Mouse (Mus musculus): ENCODE measurements around the gene Enpp1. TPM values are rescaled to one million over a fixed set of nuclear protein-coding genes. Genes with fewer than 3 reads are reported as not detected.

Gene Enpp1
- polyA plus RNA-seq, 1 experiment from 2014 or later = 7.2 TPM

DNA sequence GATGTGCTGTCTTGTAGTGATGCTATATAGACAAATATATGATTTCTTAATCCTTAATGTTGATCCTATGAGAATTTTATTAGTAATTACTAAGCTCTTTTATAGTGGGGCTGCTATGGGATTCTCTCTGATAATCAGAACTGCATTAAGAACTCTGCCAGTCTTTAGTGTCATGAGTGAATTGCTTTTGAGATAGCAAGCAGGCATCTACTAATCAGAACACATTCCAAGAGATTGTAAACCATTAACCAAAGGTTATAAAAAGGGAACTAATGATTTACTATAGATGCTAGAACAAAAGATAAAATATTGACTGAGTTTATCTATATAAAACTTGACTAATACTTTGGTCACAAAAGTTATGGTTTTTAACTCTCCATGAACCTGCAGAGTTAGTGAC, 108.2 kb downstream of the Enpp1 start:
- peaks cover under 1% of the 10 kb centered on the region; the same call in 1 of the 2 replicates for H3K36me3 ChIP-seq (ENCODE audit: control insufficient read depth, insufficient read depth, low read length)
- no peaks in the 10 kb centered on the region for H3K4me1 ChIP-seq (ENCODE audit: control insufficient read depth in 2 of 2, insufficient read depth in 2 of 2, low read length in 2 of 2)
- no peaks in the 10 kb centered on the region for H3K9me3 ChIP-seq (ENCODE audit: control insufficient read depth, low read length)
- no peak overlapping the region for H3K4me3 ChIP-seq (ENCODE audit: control insufficient read depth in 1 of 2, insufficient read depth in 1 of 2, low read depth in 1 of 2, low read length in 2 of 2)
- no peak overlapping the region for H3K4me2 ChIP-seq (ENCODE audit: low read length)
- H3K27me3 ChIP-seq (ENCODE audit: control insufficient read depth, insufficient read depth, low read length) = no peaks in the 10 kb centered on the region
- H3K27ac ChIP-seq (replicated peaks in 1 of 2; ENCODE audit: control insufficient read depth in 1 of 2, insufficient read depth in 1 of 2, low read depth in 2 of 2, low read length in 2 of 2) = no peak overlapping the region
- ATAC-seq (ENCODE audit: insufficient number of reproducible peaks, insufficient read depth, low FRiP score, low read depth) = no peak
- H3K9ac ChIP-seq (ENCODE audit: low read length) = no peak overlapping the region

DNA sequence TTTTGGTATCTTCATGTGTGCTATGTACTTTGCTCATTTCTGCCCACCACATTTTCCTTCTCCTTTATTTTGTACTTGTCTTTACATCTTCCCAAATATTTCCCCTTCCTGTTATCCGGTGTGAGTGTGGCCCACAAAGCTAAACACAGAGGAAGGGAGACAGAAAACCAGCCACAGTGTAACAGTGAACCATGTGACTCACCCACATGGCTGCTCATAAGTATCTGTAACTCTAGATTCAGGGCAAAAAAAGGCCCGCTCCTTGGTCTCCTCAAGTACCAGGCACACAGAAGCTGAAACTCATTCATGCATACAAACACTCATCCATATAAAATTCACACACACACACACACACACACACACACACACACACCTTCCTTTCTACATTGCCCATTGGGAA, 108.9 kb downstream of the Enpp1 start:
- Histone ChIP-seq H3K27ac (replicated peaks in 1 of 2; ENCODE audit: control insufficient read depth in 1 of 2, insufficient read depth in 1 of 2, low read depth in 2 of 2, low read length in 2 of 2) (no peak overlapping the region), H3K9ac (ENCODE audit: low read length) (no peak overlapping the region), H3K4me2 (ENCODE audit: low read length) (no peak overlapping the region), H3K4me1 (ENCODE audit: control insufficient read depth in 2 of 2, insufficient read depth in 2 of 2, low read length in 2 of 2) (peaks cover 0 to 4% of the 10 kb centered on the region in 2 experiments; a peak in 2 of 4 replicates), H3K9me3 (ENCODE audit: control insufficient read depth, low read length) (no peaks in the 10 kb centered on the region), H3K4me3 (ENCODE audit: control insufficient read depth in 1 of 2, insufficient read depth in 1 of 2, low read depth in 1 of 2, low read length in 2 of 2) (no peak overlapping the region), H3K36me3 (ENCODE audit: control insufficient read depth, insufficient read depth, low read length) (peaks cover 7% of the 10 kb centered on the region), H3K27me3 (ENCODE audit: control insufficient read depth, insufficient read depth, low read length) (no peaks in the 10 kb centered on the region)
- 74% methylated on average over 2 of the region's 2 CpGs for WGBS
- no peak for ATAC-seq (ENCODE audit: insufficient number of reproducible peaks, insufficient read depth, low FRiP score, low read depth)

DNA sequence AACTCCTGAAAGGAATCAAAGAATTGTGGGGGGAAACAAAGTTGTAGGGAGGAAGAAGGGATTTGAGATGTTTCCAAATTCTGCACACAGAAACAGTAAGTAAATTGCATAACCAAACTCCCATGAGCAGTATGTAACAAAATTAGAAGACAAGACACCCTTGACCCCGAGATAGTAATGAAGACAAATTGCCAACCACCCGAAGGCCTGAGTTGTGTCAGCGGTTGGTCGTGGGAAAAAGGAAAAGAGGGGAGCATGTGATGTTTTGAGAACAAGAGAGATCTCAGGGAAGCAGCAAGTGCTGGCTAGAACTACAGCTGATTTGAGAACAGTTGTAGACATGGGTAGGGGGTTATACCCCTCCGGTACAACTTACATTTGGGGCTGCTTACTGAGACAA, 112.2 kb downstream of the Enpp1 start:
- H3K36me3 ChIP-seq (ENCODE audit: control insufficient read depth, insufficient read depth, low read length) = peaks cover 19% of the 10 kb centered on the region
- H3K4me3 ChIP-seq (ENCODE audit: control insufficient read depth in 1 of 2, insufficient read depth in 1 of 2, low read depth in 1 of 2, low read length in 2 of 2) = no peak overlapping the region
- WGBS = 58% methylated on average over 5 of the region's 5 CpGs
- no peaks in the 10 kb centered on the region for H3K9me3 ChIP-seq (ENCODE audit: control insufficient read depth, low read length)
- no peak for ATAC-seq (ENCODE audit: insufficient number of reproducible peaks, insufficient read depth, low FRiP score, low read depth)
- H3K27me3 ChIP-seq (ENCODE audit: control insufficient read depth, insufficient read depth, low read length) = no peaks in the 10 kb centered on the region
- H3K4me2 ChIP-seq (ENCODE audit: low read length) = no peak overlapping the region
- no peak overlapping the region for H3K27ac ChIP-seq (replicated peaks in 1 of 2; ENCODE audit: control insufficient read depth in 1 of 2, insufficient read depth in 1 of 2, low read depth in 2 of 2, low read length in 2 of 2)
- H3K4me1 ChIP-seq (ENCODE audit: control insufficient read depth in 2 of 2, insufficient read depth in 2 of 2, low read length in 2 of 2) = peaks cover 6 to 12% of the 10 kb centered on the region in 2 experiments
- no peak overlapping the region for H3K9ac ChIP-seq (ENCODE audit: low read length)

DNA sequence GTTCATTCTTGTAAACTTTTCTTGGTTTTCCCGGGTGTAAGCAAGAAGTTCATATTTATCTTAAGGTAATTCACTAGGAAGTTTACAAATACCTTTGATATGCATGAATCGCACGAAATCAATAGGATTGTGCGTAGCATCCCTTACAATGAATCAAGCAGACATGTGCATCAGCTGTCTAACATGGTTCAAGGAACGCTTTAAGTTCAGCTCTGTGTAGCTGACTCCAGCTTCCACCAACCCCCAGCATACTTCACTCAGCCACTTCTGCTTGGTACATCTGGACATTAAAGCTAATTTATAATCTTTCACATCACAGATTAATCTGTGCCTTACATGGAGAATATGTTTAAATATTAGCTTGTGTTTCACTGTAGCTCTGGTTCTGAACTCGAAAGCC, 113.3 kb downstream of the Enpp1 start:
- WGBS = 87% methylated on average over 6 of the region's 6 CpGs
- Histone ChIP-seq H3K9me3 (ENCODE audit: control insufficient read depth, low read length) (no peaks in the 10 kb centered on the region), H3K36me3 (ENCODE audit: control insufficient read depth, insufficient read depth, low read length) (peaks cover 19% of the 10 kb centered on the region), H3K4me2 (ENCODE audit: low read length) (peak overlapping the region; percentile 84), H3K27me3 (ENCODE audit: control insufficient read depth, insufficient read depth, low read length) (no peaks in the 10 kb centered on the region), H3K4me1 (ENCODE audit: control insufficient read depth in 2 of 2, insufficient read depth in 2 of 2, low read length in 2 of 2) (peaks cover 6 to 22% of the 10 kb centered on the region in 2 experiments), H3K4me3 (ENCODE audit: control insufficient read depth in 1 of 2, insufficient read depth in 1 of 2, low read depth in 1 of 2, low read length in 2 of 2) (no peak overlapping the region), H3K27ac (replicated peaks in 1 of 2; ENCODE audit: control insufficient read depth in 1 of 2, insufficient read depth in 1 of 2, low read depth in 2 of 2, low read length in 2 of 2) (no peak overlapping the region), H3K9ac (ENCODE audit: low read length) (peak overlapping the region; percentile 89; the same call in 1 of the 2 replicates)
- ATAC-seq (ENCODE audit: insufficient number of reproducible peaks, insufficient read depth, low FRiP score, low read depth) = no peak

DNA sequence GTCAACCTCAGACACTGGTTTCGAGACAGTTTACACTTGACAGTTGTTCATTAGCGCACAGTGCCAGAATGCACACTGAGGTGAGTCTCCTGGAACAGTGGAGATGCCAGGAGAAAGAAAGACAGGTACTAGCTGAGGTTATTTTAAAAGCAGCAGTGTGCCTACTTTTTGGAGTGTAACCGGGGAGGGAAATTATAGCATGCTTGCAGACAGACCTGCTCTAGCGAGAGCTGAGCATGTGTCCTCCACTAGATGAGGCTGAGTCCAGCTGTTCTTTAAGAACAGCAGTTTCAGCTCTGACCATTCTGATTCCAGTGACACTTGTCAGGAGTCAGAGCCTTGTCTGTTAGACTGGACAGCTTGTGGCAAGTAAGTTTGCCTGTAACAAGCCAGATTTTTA, 114.2 kb downstream of the Enpp1 start:
- Histone ChIP-seq H3K4me2 (ENCODE audit: low read length) (peak overlapping the region; percentile 84), H3K36me3 (ENCODE audit: control insufficient read depth, insufficient read depth, low read length) (peaks cover 19% of the 10 kb centered on the region), H3K4me3 (ENCODE audit: control insufficient read depth in 1 of 2, insufficient read depth in 1 of 2, low read depth in 1 of 2, low read length in 2 of 2) (peak overlapping the region; percentile 64 to 65; a peak in 3 of 4 replicates), H3K27ac (replicated peaks in 1 of 2; ENCODE audit: control insufficient read depth in 1 of 2, insufficient read depth in 1 of 2, low read depth in 2 of 2, low read length in 2 of 2) (peak overlapping the region; percentile 84 to 97), H3K4me1 (ENCODE audit: control insufficient read depth in 2 of 2, insufficient read depth in 2 of 2, low read length in 2 of 2) (peaks cover 11 to 31% of the 10 kb centered on the region in 2 experiments), H3K9ac (ENCODE audit: low read length) (peak overlapping the region; percentile 89), H3K9me3 (ENCODE audit: control insufficient read depth, low read length) (no peaks in the 10 kb centered on the region), H3K27me3 (ENCODE audit: control insufficient read depth, insufficient read depth, low read length) (no peaks in the 10 kb centered on the region)
- no peak for ATAC-seq (ENCODE audit: insufficient number of reproducible peaks, insufficient read depth, low FRiP score, low read depth)
- WGBS = 64% methylated on average over 4 of the region's 4 CpGs

DNA sequence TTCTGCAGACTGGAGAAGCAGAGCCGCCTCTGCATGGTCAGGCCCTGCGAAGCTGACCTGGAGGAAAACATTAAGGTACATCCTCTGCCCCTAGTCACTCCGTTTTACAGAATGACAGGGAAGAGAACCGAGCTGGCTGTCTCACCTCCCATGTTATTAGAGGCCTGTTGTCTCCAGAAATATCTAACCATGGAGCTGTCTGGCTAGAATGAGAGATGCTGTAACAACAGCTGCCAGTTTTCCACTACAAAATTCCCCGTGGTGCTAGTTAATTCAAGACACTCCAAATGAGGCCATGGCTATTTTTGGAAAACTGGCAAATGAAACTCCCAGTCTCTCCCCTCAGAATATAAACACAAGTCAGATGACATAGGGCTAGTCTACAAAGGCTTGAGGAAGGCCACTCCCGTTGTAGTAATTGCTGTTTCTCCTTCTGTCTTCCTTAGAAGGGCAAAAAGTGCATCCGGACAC, 115.1 kb downstream of the Enpp1 start:
- no peak for ATAC-seq (ENCODE audit: insufficient number of reproducible peaks, insufficient read depth, low FRiP score, low read depth)
- Histone ChIP-seq H3K9ac (ENCODE audit: low read length) (peak overlapping the region; percentile 89), H3K9me3 (ENCODE audit: control insufficient read depth, low read length) (no peaks in the 10 kb centered on the region), H3K36me3 (ENCODE audit: control insufficient read depth, insufficient read depth, low read length) (peaks cover 19% of the 10 kb centered on the region), H3K4me1 (ENCODE audit: control insufficient read depth in 2 of 2, insufficient read depth in 2 of 2, low read length in 2 of 2) (peaks cover 13 to 32% of the 10 kb centered on the region in 2 experiments), H3K4me2 (ENCODE audit: low read length) (peak overlapping the region; percentile 84), H3K27me3 (ENCODE audit: control insufficient read depth, insufficient read depth, low read length) (no peaks in the 10 kb centered on the region), H3K27ac (replicated peaks in 1 of 2; ENCODE audit: control insufficient read depth in 1 of 2, insufficient read depth in 1 of 2, low read depth in 2 of 2, low read length in 2 of 2) (peak overlapping the region; percentile 84 to 97), H3K4me3 (ENCODE audit: control insufficient read depth in 1 of 2, insufficient read depth in 1 of 2, low read depth in 1 of 2, low read length in 2 of 2) (peak overlapping the region; percentile 64 to 65)
- 24% methylated on average over 7 of the region's 7 CpGs for WGBS

DNA sequence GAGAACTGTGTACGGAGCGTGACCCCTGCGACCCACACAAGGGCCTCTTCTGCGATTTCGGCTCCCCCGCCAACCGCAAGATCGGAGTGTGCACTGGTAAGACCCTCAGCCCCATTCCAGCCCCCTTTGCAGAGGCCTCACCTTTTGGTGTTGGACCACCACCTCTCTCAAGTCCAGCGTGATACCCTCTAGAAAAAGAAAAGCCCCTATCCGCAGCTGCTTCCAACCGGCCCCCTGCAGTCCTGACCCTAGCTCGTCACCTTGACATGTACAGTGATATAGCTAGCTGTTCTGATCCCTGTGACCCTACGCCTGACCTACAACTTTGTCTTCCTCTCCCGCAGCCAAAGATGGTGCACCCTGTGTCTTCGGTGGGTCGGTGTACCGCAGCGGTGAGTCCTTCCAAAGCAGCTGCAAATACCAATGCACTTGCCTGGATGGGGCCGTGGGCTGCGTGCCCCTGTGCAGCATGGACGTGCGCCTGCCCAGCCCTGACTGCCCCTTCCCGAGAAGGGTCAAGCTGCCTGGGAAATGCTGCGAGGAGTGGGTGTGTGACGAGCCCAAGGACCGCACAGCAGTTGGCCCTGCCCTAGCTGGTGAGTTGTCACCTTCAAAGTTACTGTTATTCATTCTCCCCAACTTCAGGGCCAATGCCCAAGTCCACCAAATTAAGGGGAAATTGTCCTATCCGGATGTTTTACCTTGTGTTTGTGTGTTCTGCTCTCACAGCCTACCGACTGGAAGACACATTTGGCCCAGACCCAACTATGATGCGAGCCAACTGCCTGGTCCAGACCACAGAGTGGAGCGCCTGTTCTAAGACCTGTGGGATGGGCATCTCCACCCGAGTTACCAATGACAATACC, 115.7 kb downstream of the Enpp1 start:
- WGBS = 5% methylated on average over 31 of the region's 31 CpGs
- H3K36me3 ChIP-seq (ENCODE audit: control insufficient read depth, insufficient read depth, low read length) = peaks cover 19% of the 10 kb centered on the region
- peak overlapping the region; percentile 84 for H3K4me2 ChIP-seq (ENCODE audit: low read length)
- H3K27ac ChIP-seq (replicated peaks in 1 of 2; ENCODE audit: control insufficient read depth in 1 of 2, insufficient read depth in 1 of 2, low read depth in 2 of 2, low read length in 2 of 2) = peak overlapping the region; percentile 84 to 97
- peak; percentile 9; the same call in 1 of the 2 replicates for ATAC-seq (ENCODE audit: insufficient number of reproducible peaks, insufficient read depth, low FRiP score, low read depth)
- no peaks in the 10 kb centered on the region for H3K27me3 ChIP-seq (ENCODE audit: control insufficient read depth, insufficient read depth, low read length)
- peak overlapping the region; percentile 89 for H3K9ac ChIP-seq (ENCODE audit: low read length)
- H3K4me3 ChIP-seq (ENCODE audit: control insufficient read depth in 1 of 2, insufficient read depth in 1 of 2, low read depth in 1 of 2, low read length in 2 of 2) = peak overlapping the region; percentile 64 to 65
- H3K9me3 ChIP-seq (ENCODE audit: control insufficient read depth, low read length) = no peaks in the 10 kb centered on the region
- H3K4me1 ChIP-seq (ENCODE audit: control insufficient read depth in 2 of 2, insufficient read depth in 2 of 2, low read length in 2 of 2) = peaks cover 13 to 32% of the 10 kb centered on the region in 2 experiments
